Mouse (Mus musculus) myocyte (in vitro differentiated cells): Measurements from ENCODE around the gene Etv6. TPM values are rescaled to one million over a fixed set of nuclear protein-coding genes. Genes with fewer than 3 reads are reported as not detected.

Source experiments
- H3K27me3 ChIP-seq: one replicate; pipeline ENCODE4 v1.6.1; 2011; ENCODE audit not compliant: control insufficient read depth, insufficient read depth, insufficient read length
- H3K36me3 ChIP-seq: one replicate; pipeline ENCODE4 v1.6.1; 2011; ENCODE audit not compliant: control insufficient read depth, insufficient read depth
- H3K4me2 ChIP-seq: one replicate; pipeline ENCODE4 v1.6.1; 2011; ENCODE audit warnings: low read depth, control low read depth
- H3K4me3 ChIP-seq: one replicate; pipeline ENCODE4 v1.5.1; 2011; ENCODE audit warnings: mild to moderate bottlenecking, control low read depth, moderate library complexity
- H3K79me2 ChIP-seq: one replicate; pipeline ENCODE4 v1.6.1; 2011; ENCODE audit not compliant: control insufficient read depth, insufficient read depth
- H3ac ChIP-seq: one replicate; pipeline ENCODE4 v1.6.1; 2011; ENCODE audit not compliant: control insufficient read depth, insufficient read length
- CEBPB ChIP-seq: IDR thresholded peaks from 2 replicates; pipeline ENCODE4 v1.6.1; 2011; ENCODE audit warnings: mild to moderate bottlenecking, moderate library complexity; ENCODE audit not compliant: poor library complexity, insufficient read depth, severe bottlenecking
- E2F4 ChIP-seq: IDR thresholded peaks from one replicate; pipeline ENCODE4 v1.6.1; 2011; ENCODE audit warnings: mild to moderate bottlenecking, control low read depth, moderate library complexity; ENCODE audit not compliant: insufficient read depth
- MAX ChIP-seq: IDR thresholded peaks from one replicate; pipeline ENCODE4 v1.6.1; 2011; ENCODE audit warnings: low read depth, mild to moderate bottlenecking, control low read depth
- MYOD1 ChIP-seq, 3 experiments: IDR thresholded peaks; one replicate each; pipeline ENCODE4 v1.6.1; 2011; ENCODE audit warnings: control low read depth in 2 of 3, low read depth in 2 of 3, mild to moderate bottlenecking in 2 of 3, moderate library complexity in 1 of 3; ENCODE audit not compliant: insufficient read length in 2 of 3, control insufficient read depth in 1 of 3
- MYOG ChIP-seq, 3 experiments: IDR thresholded peaks; one replicate each; pipeline ENCODE4 v1.6.1; 2011; ENCODE audit warnings: control low read depth in 2 of 3, low read depth in 2 of 3, mild to moderate bottlenecking in 2 of 3; ENCODE audit not compliant: insufficient read length in 2 of 3, control insufficient read depth in 1 of 3, insufficient read depth in 1 of 3
- POLR2A ChIP-seq: IDR thresholded peaks from one replicate; pipeline ENCODE4 v1.6.1; 2011; ENCODE audit warnings: low read depth, mild to moderate bottlenecking, control low read depth, moderate library complexity; ENCODE audit not compliant: insufficient read length
- POLR2AphosphoS2 ChIP-seq: IDR thresholded peaks from one replicate; pipeline ENCODE4 v1.6.1; 2011; ENCODE audit warnings: low read depth, control low read depth; ENCODE audit not compliant: insufficient read length
- REST ChIP-seq: IDR thresholded peaks from one replicate; pipeline ENCODE4 v1.6.1; 2011; ENCODE audit warnings: mild to moderate bottlenecking, control low read depth, moderate library complexity; ENCODE audit not compliant: insufficient read depth, insufficient read length
- SRF ChIP-seq: IDR thresholded peaks from one replicate; pipeline ENCODE4 v1.6.1; 2011; ENCODE audit warnings: low read depth; ENCODE audit not compliant: control insufficient read depth, insufficient read length
- TCF12 ChIP-seq: IDR thresholded peaks from one replicate; pipeline ENCODE4 v1.6.1; 2011; ENCODE audit warnings: mild to moderate bottlenecking, control low read depth; ENCODE audit not compliant: poor library complexity, insufficient read depth, severe bottlenecking
- TCF3 ChIP-seq: IDR thresholded peaks from one replicate; pipeline ENCODE4 v1.6.1; 2011; ENCODE audit warnings: low read depth, control low read depth; ENCODE audit not compliant: insufficient read length
- USF1 ChIP-seq: IDR thresholded peaks from one replicate; pipeline ENCODE4 v1.6.1; 2011; ENCODE audit warnings: low read depth, mild to moderate bottlenecking, control low read depth, moderate library complexity
- polyA plus RNA-seq: library from polyadenylated mRNA; unstranded; fragments of >200 nt; fragmentation: generic; extraction: Trizol; gene quantifications from one replicate; pipeline ENCODE4 v1.2.1, GENCODE M21; 2012; ENCODE audit warnings: missing spikeins

Etv6 gene
- polyA plus RNA-seq, 1 experiment = 6.8 TPM

DNA sequence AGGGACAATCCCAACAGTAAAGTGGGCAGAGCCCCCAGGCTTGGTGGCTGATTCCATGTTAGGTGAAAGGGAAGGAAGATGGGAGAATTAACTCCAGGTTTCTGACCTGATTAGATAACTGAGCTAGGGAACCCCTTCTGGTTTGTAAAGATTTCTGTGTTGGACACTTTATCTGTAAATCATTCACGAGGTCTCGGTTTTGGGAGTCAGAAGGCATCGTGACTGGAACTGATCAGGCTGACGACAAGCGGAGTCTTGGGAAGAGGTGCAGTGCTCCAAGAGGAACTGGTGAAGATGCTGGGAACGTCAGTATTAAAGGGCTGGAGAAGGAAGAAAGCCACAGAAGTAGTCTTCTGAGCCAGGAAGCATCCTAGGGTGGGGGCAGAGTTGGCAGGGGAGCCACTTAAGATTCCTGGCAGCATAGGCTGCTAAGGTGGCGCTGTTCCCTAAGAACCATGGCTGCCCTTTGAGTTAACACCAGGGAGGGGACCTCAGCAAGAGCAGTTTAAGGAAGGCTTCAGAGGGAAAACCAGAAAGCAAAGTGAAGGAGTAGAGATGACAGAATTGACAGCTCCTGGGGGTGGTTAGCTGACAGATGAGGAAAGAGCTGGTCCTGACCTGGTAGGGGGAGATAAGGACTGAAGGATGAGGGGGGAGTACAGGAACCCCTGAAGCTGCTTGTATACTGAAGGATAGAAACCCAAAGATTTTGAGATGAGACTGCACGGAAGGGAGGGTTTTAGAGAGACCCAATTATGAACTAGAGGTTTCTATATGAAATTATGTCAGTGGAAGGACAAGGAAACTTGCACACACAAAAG, 191.1 kb downstream of the Etv6 start:
- Histone ChIP-seq H3K4me2 (no peak overlapping the region), H3K36me3 (peaks cover 7% of the 10 kb centered on the region), H3K79me2 (no peaks in the 10 kb centered on the region), H3K4me3 (no peak overlapping the region), H3ac (no peak overlapping the region), H3K27me3 (no peaks in the 10 kb centered on the region)
- TF ChIP-seq MYOG (IDR thresholded peaks at IDR 0.05; ENCODE audit: control insufficient read depth in 1 of 3, insufficient read depth in 1 of 3, insufficient read length in 2 of 3, low read depth in 2 of 3) (no peak), CEBPB (no peak), USF1 (no peak), TCF12 (no peak), REST (no peak), SRF (no peak), POLR2AphosphoS2 (no peak)

- TF ChIP-seq MAX = no peak
- TF ChIP-seq MYOG (IDR thresholded peaks at IDR 0.05; ENCODE audit: control insufficient read depth in 1 of 3, insufficient read depth in 1 of 3, insufficient read length in 2 of 3, low read depth in 2 of 3) = no peak
- no peak for TF ChIP-seq MYOD1 (IDR thresholded peaks at IDR 0.05; ENCODE audit: control insufficient read depth in 1 of 3, insufficient read length in 2 of 3, low read depth in 2 of 3)
- no peak for TF ChIP-seq POLR2AphosphoS2
- TF ChIP-seq USF1 = no peak
- no peak for TF ChIP-seq SRF
- no peak for TF ChIP-seq TCF3
- TF ChIP-seq TCF12 = no peak
- no peak for TF ChIP-seq E2F4
- TF ChIP-seq CEBPB = no peak
- TF ChIP-seq REST = no peak
- no peak for TF ChIP-seq POLR2A
- Histone ChIP-seq H3K4me3 (no peak overlapping the region), H3K79me2 (no peaks in the 10 kb centered on the region), H3K4me2 (no peak overlapping the region), H3ac (no peak overlapping the region), H3K27me3 (no peaks in the 10 kb centered on the region), H3K36me3 (peaks cover 3% of the 10 kb centered on the region)
Measured at GRCm38 (mm10) chr6:134236311-134236710, 200.8 kb downstream of the Etv6 start.

DNA sequence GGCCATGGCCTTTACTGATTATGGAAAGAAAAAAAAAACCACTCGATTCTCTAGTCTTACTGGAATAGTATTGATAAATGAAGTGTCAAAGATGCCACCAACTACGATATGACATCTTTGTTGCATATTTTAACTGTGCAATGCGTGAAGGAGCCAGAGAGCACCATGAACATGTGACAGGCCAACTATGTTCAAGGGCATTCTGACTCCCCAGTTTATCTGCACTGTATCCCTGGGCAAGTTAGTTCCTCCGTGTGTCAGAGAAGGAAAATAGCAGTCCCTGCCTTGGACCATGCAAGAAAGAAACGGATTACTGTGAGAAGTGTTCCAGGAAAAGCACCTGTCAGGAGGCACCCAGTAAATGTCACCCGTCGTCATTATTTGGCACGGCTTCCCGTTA, 203.0 kb downstream of the Etv6 start:
- H3ac ChIP-seq = no peak overlapping the region
- no peak overlapping the region for H3K4me3 ChIP-seq
- no peaks in the 10 kb centered on the region for H3K79me2 ChIP-seq
- no peaks in the 10 kb centered on the region for H3K27me3 ChIP-seq
- TF ChIP-seq MYOD1 (IDR thresholded peaks at IDR 0.05; ENCODE audit: control insufficient read depth in 1 of 3, insufficient read length in 2 of 3, low read depth in 2 of 3) (no peak), POLR2AphosphoS2 (no peak), MAX (no peak), TCF12 (no peak), POLR2A (no peak), TCF3 (no peak), MYOG (IDR thresholded peaks at IDR 0.05; ENCODE audit: control insufficient read depth in 1 of 3, insufficient read depth in 1 of 3, insufficient read length in 2 of 3, low read depth in 2 of 3) (no peak), SRF (no peak), E2F4 (no peak)
- peaks cover 2% of the 10 kb centered on the region for H3K36me3 ChIP-seq
- no peak overlapping the region for H3K4me2 ChIP-seq

DNA sequence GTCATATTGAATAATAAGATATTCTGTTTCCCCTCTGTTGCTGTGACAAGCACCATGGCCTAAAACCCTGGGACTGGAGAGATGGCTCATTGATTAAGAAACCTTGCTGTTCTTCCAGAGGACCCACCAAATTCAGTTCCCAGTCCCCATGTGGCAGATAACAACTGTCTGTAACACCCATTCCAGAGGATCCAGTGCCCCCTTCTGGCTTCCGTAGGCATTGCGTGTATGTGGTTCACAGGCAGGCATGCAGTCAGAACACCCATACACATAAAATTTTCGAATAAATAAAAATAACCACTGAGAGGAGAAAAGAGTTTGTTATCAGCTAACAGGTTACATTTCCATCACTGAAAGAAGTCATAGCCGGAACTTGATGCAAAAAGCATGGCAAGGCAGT, 205.5 kb downstream of the Etv6 start:
- H3ac ChIP-seq = no peak overlapping the region
- no peak overlapping the region for H3K4me2 ChIP-seq
- H3K36me3 ChIP-seq = no peaks in the 10 kb centered on the region
- H3K4me3 ChIP-seq = no peak overlapping the region
- no peaks in the 10 kb centered on the region for H3K27me3 ChIP-seq
- TF ChIP-seq TCF3 (no peak), POLR2A (no peak), TCF12 (no peak), MYOG (IDR thresholded peaks at IDR 0.05; ENCODE audit: control insufficient read depth in 1 of 3, insufficient read depth in 1 of 3, insufficient read length in 2 of 3, low read depth in 2 of 3) (no peak), E2F4 (no peak), SRF (no peak), POLR2AphosphoS2 (no peak), REST (no peak), MAX (no peak), CEBPB (no peak), USF1 (no peak), MYOD1 (IDR thresholded peaks at IDR 0.05; ENCODE audit: control insufficient read depth in 1 of 3, insufficient read length in 2 of 3, low read depth in 2 of 3) (no peak)
- H3K79me2 ChIP-seq = no peaks in the 10 kb centered on the region

GRCm38 (mm10) chr6:134243119-134243518, 207.6 kb downstream of the Etv6 start:
- Histone ChIP-seq H3K4me2 (no peak overlapping the region), H3ac (no peak overlapping the region), H3K36me3 (no peaks in the 10 kb centered on the region), H3K27me3 (no peaks in the 10 kb centered on the region), H3K4me3 (no peak overlapping the region), H3K79me2 (no peaks in the 10 kb centered on the region)
- TF ChIP-seq TCF3 = no peak
- TF ChIP-seq MYOD1 (IDR thresholded peaks at IDR 0.05; ENCODE audit: control insufficient read depth in 1 of 3, insufficient read length in 2 of 3, low read depth in 2 of 3) = no peak
